Mouse (Mus musculus) left cerebral cortex, adult 6 months (tissue): ENCODE results near the gene Tbce. TPM values are rescaled to one million over a fixed set of nuclear protein-coding genes. Genes with fewer than 3 reads are reported as not detected.

ENCODE experiments used
- long read RNA-seq, 2 experiments: library from polyadenylated mRNA; unstranded; transcript quantifications; one replicate each; pipeline ENCODE4 v2.0.0; 2019 to 2020
- polyA plus RNA-seq: library from polyadenylated mRNA; unstranded; fragments of <200 nt; fragmentation: Nextera tagmentation; gene quantifications from 2 replicates; pipeline ENCODE4 v1.2.3, GENCODE M21; 2021

Tbce gene
- polyA plus RNA-seq: 25.0 and 32.6 TPM in 2 replicates
- long read RNA-seq, experiment 1, transcript Tbce-212 (17 exons, 1,853 nt): minor isoform, 5 of 224 reads
- long read RNA-seq, experiment 1, transcript Tbce-201 (17 exons, 1,844 nt): major isoform, 88 of 224 reads
- long read RNA-seq, experiment 1, partial matches to known transcripts: 20 of 224 reads
- long read RNA-seq, experiment 1, other reads (novel, unspliced or antisense): 106 of 224 reads
- long read RNA-seq, experiment 2, transcript Tbce-201 (17 exons, 1,844 nt): major isoform, 25 of 52 reads
- long read RNA-seq, experiment 2, transcript Tbce-209 (4 exons, 909 nt): minor isoform, 5 of 52 reads
- long read RNA-seq, experiment 2, partial matches to known transcripts: 9 of 52 reads
- long read RNA-seq, experiment 2, other reads (novel, unspliced or antisense): 12 of 52 reads

DNA sequence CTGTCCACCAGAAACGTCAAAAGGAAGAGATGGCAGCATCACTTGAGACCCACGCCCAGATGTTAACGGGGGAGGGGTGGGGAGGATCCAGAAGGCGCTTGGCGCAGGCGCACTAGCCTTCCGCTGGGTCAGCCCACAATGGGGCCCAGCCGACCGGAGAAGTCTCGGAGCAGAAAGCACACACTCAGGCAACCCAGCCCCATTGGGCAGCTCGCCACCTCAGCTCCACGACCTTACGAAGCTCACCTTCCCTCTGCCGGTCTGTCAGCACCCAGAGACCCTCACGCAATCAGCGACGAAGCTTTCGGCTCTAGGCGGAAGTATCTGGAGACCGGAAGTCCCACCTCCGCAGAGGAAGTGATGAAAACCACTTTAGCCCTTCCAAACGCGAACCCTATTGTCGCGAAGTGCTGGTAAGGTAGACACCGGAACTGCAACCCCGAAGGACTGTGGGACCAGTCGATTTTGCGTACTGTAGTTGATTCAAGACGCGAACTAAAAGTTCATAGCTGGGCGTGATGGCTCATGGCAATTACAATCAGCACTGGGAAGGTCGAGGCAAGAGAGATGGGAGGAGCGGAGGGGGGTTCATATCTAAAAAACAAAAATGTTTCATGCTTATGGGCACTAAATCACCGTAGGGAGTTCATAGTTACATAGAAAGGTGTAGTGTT, at the start of gene Tbce:
Tbce (minus strand) TSS at position 347 of the 674 bp plus-strand sequence.

DNA sequence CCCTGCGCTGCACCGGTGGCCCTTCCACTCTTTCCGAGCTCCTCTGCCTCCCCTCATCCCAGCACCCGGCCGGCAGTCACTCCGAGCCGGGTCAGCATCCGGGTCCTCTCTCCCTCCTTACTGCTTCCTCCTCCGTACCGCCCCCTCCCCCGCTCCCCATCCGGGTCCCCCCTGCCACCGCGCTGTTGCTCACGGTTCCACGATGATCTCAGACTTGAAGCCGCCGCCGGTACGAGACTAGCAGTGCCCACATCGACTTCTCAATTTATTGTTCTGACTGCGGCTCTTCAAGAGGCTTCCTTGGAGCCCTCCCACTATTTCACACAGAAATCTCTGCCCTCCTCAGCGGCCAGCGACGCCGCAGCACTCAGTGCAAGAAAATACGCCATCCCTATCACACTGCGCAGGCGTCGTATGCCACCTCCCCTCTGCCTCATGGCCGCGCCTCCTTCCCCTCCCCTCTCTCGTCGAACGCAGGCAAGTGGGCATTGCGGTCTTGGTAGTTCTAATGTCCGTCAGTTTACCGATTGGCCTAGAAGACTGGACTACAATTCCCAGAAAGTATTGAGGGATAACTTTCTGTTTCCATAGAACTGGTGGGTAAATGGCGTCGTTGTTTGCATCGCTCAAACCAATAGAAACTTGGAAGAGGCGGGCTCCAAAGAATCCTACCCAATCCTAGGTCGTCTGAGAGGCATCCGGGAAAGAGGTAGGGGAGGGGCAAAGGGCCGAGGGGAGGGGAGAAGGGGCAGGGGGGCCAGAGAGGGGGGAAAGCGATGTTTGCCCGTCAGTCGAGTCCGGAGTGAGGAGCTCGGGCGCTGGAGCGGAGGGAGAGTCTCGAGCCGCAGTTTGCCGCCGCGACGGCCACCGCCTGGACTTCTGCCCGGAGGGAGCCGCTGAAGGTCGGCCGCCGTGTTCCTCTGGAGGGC, 23.8 kb upstream of the Tbce start, which contains the start of the genes Arid4b and Ggps1:
Arid4b (plus strand) TSS at position 220 of the 929 bp plus-strand sequence.
Ggps1 (minus strand) TSS at position 476 of the 929 bp plus-strand sequence.

DNA sequence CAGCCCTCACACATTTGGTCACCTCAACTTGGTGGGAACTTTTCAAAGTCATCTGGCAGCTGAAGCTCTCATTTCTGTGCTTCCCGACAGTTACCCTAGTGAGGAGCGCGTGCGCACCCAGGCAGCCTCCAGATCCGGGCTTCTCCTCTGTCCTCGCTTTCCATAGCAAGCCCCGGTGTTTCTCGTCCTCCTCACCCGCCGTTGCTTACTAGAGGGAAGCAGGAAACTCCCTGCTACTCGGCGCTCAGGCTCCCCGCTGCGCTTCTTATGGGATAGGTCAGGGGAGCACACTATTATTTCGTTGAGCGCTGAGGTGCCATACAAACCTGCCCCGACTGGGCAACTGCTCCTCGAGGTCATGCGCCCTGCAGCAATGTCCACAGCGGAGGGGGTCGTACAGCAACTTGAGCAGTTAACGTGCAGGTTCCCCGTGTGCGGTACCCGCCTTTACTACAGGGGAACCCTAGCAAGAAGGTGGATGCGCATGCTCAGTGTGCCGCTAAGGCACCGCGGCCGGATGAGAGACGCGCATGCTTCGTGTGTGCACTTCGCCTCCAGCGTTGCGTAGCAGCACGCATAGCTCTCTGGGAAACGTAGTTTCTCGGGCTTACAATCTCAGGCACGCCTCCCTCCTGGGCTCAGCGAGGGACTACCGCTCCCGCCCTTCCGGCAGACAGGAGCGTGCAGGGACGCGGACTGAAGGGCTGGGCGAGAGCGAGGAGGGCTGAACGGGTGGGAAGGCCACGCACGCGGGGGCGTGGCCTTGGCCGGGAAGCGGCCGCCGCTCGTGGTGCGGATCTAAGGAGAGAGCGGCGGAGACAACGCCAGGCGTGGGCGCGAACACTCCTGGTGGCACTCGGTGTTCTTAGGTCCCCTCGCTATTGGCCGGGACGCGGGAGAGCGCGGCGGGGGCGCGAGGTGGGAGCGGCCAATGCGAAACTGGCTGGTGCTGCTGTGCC, 85.3 kb downstream of the Tbce start, which contains the start of gene B3galnt2:
B3galnt2 (plus strand) TSS at position 596 of the 959 bp plus-strand sequence.

Other genes with a start within 250 kb of the Tbce start
- gene B3galnt2, start 85.2 kb downstream of the Tbce start, polyA plus RNA-seq: 4.3 and 4.8 TPM in 2 replicates
- 22.4 and 27.2 TPM in 2 replicates for gene Arid4b, start 23.6 kb upstream of the Tbce start, polyA plus RNA-seq
- gene Ggps1, start 23.9 kb upstream of the Tbce start, polyA plus RNA-seq: 37.4 and 44.2 TPM in 2 replicates